Mouse (Mus musculus) hindbrain, embryonic 14.5 days (tissue): Measurements from ENCODE around the gene Eps8. TPM values are rescaled to one million over a fixed set of nuclear protein-coding genes. Genes with fewer than 3 reads are reported as not detected.
A peak's percentile ranks its signal among the peaks of the same experiment; 100 is the strongest.

Source experiments
- ATAC-seq: fragments of 200-750 bp; cut with Nextera tagmentation; 2 replicates; pipeline ENCODE4 v1.8.0; 2017; ENCODE audit warnings: moderate number of reproducible peaks, mild to moderate bottlenecking, moderate TSS enrichment, moderate library complexity; ENCODE audit not compliant: low FRiP score
- DNase-seq: peaks from one replicate; pipeline ENCODE4 v3.0.0-alpha.2; 2015; ENCODE audit warnings: low spot score
- H3K27ac ChIP-seq: fragments of 300-500 bp; sonication (generic); 2 replicates; pipeline ENCODE4 v1.5.1; 2014; ENCODE audit warnings: mild to moderate bottlenecking, moderate library complexity
- H3K27me3 ChIP-seq: fragments of 300-500 bp; sonication (generic); 2 replicates; pipeline ENCODE4 v1.6.1; 2014; ENCODE audit warnings: mild to moderate bottlenecking, low read length, mixed read lengths; ENCODE audit not compliant: control insufficient read depth, insufficient read depth
- H3K36me3 ChIP-seq: fragments of 300-500 bp; sonication (generic); replicated peaks from 2 replicates; pipeline ENCODE4 v1.6.1; 2014; ENCODE audit not compliant: control insufficient read depth, insufficient read depth
- H3K4me1 ChIP-seq: fragments of 300-500 bp; sonication (generic); replicated peaks from 2 replicates; pipeline ENCODE4 v1.6.1; 2014; ENCODE audit warnings: antibody characterized with exemption, low read length, mixed read lengths; ENCODE audit not compliant: control insufficient read depth, insufficient read depth
- H3K4me2 ChIP-seq: fragments of 300-500 bp; sonication (generic); replicated peaks from 2 replicates; pipeline ENCODE4 v1.6.1; 2014; ENCODE audit warnings: mild to moderate bottlenecking, moderate library complexity
- H3K4me3 ChIP-seq: fragments of 300-500 bp; sonication (generic); replicated peaks from 2 replicates; pipeline ENCODE4 v1.5.1; 2014; ENCODE audit warnings: mild to moderate bottlenecking, low read length
- H3K9ac ChIP-seq: fragments of 300-500 bp; sonication (generic); 2 replicates; pipeline ENCODE4 v1.6.1; 2014
- H3K9me3 ChIP-seq: fragments of 300-500 bp; sonication (generic); 2 replicates; pipeline ENCODE4 v1.6.1; 2016; ENCODE audit warnings: low read length; ENCODE audit not compliant: control insufficient read depth
- WGBS: fragments of 180-500 bp; shearing (Covaris S2); extraction: QIAGEN DNeasy Blood & Tissue Kit; methylation state at CpG from one replicate; pipeline ENCODE4 v1.1.7; 2014; 5-methylcytosine and 5-hydroxymethylcytosine counted together
- polyA plus RNA-seq: library from polyadenylated mRNA; unstranded; fragments of >200 nt; fragmentation: Nextera tagmentation; extraction: Ambion mirVana; gene quantifications from 2 replicates; pipeline ENCODE4 v1.2.1, GENCODE M21; 2014

The Eps8 gene
- polyA plus RNA-seq, 1 experiment from 2014 or later, result 20.2 TPM

- Histone ChIP-seq H3K9ac (no peak overlapping the region), H3K9me3 (0 out of 2 replicates have a peak, but pooled peaks cover 6% of the 10 kb centered on the region), H3K27me3 (no peaks in the 10 kb centered on the region), H3K36me3 (no peaks in the 10 kb centered on the region), H3K4me3 (no peak overlapping the region), H3K27ac (no peak overlapping the region), H3K4me1 (0 out of 2 replicates have a peak, but pooled peaks cover 8% of the 10 kb centered on the region), H3K4me2 (no peak overlapping the region)
- DNase-seq (no peak), ATAC-seq (no peak)
- 82% methylated on average over 1 of the region's 1 CpGs for WGBS
Measured at GRCm38 (mm10) chr6:137473433-137473832, 181.2 kb downstream of the Eps8 start.

- 46% methylated on average over 9 of the region's 9 CpGs for WGBS
- Histone ChIP-seq H3K4me3 (no peak overlapping the region), H3K4me1 (0 out of 2 replicates have a peak, but pooled peaks cover 8% of the 10 kb centered on the region), H3K27ac (0 out of 2 replicates have a peak overlapping the region, but pooled peaks have one; percentile 18), H3K4me2 (no peak overlapping the region), H3K9ac (no peak overlapping the region), H3K27me3 (no peaks in the 10 kb centered on the region), H3K36me3 (no peaks in the 10 kb centered on the region), H3K9me3 (0 out of 2 replicates have a peak, but pooled peaks cover 6% of the 10 kb centered on the region)
- ATAC-seq (peak; percentile 40; the same call in 1 of the 2 replicates), DNase-seq (peak; percentile 31)
Measured at GRCm38 (mm10) chr6:137472129-137472528, 182.5 kb downstream of the Eps8 start.

GRCm38 (mm10) chr6:137470901-137471598 is 183.6 kb downstream of the Eps8 start:
- Histone ChIP-seq H3K27ac (peak overlapping the region; percentile 20; the same call in 1 of the 2 replicates), H3K9me3 (0 out of 2 replicates have a peak, but pooled peaks cover 2% of the 10 kb centered on the region), H3K4me2 (no peak overlapping the region), H3K9ac (no peak overlapping the region), H3K4me1 (0 out of 2 replicates have a peak, but pooled peaks cover 8% of the 10 kb centered on the region), H3K27me3 (no peaks in the 10 kb centered on the region), H3K36me3 (no peaks in the 10 kb centered on the region), H3K4me3 (no peak overlapping the region)
- 50% methylated on average over 11 of the region's 11 CpGs for WGBS
- ATAC-seq (peak; percentile 69), DNase-seq (peak; percentile 79)

GRCm38 (mm10) chr6:137469541-137469940 is 185.1 kb downstream of the Eps8 start:
- ATAC-seq (no peak), DNase-seq (no peak)
- Histone ChIP-seq H3K36me3 (no peaks in the 10 kb centered on the region), H3K27me3 (no peaks in the 10 kb centered on the region), H3K9ac (no peak overlapping the region), H3K4me2 (no peak overlapping the region), H3K4me1 (0 out of 2 replicates have a peak, but pooled peaks cover 13% of the 10 kb centered on the region), H3K4me3 (no peak overlapping the region), H3K27ac (no peak overlapping the region), H3K9me3 (no peaks in the 10 kb centered on the region)
- WGBS, result 98% methylated on average over 4 of the region's 4 CpGs

GRCm38 (mm10) chr6:137467696-137468095 is 187.0 kb downstream of the Eps8 start:
- no peak overlapping the region for H3K4me2 ChIP-seq
- H3K4me1 ChIP-seq, result 0 out of 2 replicates have a peak, but pooled peaks cover 13% of the 10 kb centered on the region
- no peak overlapping the region for H3K9ac ChIP-seq
- peaks cover 7% of the 10 kb centered on the region; the same call in 1 of the 2 replicates for H3K36me3 ChIP-seq
- no peak overlapping the region for H3K4me3 ChIP-seq
- H3K9me3 ChIP-seq, result no peaks in the 10 kb centered on the region
- DNase-seq, result no peak
- 88% methylated on average over 3 of the region's 3 CpGs for WGBS
- H3K27me3 ChIP-seq, result no peaks in the 10 kb centered on the region
- no peak overlapping the region for H3K27ac ChIP-seq
- ATAC-seq, result no peak

DNA sequence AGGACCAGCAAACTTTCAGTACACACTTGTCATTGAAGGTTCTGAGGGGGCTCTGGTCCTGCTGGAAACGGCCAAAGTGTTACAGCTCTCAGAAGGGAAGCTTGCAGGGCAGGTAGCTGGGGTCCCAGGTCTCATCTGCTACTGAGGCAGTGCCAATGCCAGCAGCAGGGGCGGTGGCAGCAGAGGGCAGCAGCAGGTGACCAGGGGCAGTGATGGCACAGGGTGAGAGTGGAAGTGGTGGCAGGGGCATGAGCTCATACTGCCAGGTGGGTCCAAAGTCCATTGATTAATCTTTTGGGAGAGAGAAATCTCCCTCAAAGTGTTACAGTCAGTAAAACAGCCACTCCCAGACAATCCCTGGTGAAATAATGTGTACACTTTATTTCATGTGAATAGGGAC is 188.4 kb downstream of the Eps8 start:
- Histone ChIP-seq H3K27me3 (no peaks in the 10 kb centered on the region), H3K4me1 (0 out of 2 replicates have a peak, but pooled peaks cover 13% of the 10 kb centered on the region), H3K4me2 (no peak overlapping the region), H3K36me3 (peaks cover 20% of the 10 kb centered on the region), H3K4me3 (no peak overlapping the region), H3K27ac (no peak overlapping the region), H3K9me3 (no peaks in the 10 kb centered on the region), H3K9ac (no peak overlapping the region)
- no peak for DNase-seq
- WGBS, result 77% methylated on average over 2 of the region's 2 CpGs
- no peak for ATAC-seq

DNA sequence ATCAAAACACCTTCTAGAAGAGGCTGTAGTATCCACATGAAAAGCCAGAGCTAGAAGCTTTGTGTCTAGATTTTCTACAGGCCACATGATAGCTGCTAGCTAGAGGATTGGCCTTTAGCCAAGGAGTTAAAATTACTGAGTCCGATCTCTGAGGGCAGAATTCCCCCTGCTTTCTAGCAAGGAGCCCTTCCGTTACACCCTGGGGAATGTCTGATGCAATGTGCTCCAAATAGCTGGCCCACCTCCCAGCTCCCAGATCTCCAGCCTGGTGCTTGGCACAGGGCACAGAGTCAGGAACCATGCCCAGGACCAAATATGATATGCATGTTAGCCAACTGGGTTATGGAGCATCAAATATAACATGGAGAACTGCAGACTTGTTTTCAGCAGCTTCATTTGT is 189.4 kb downstream of the Eps8 start:
- H3K36me3 ChIP-seq, result peaks cover 26% of the 10 kb centered on the region
- DNase-seq (peak; percentile 71), ATAC-seq (peak; percentile 71; the same call in 1 of the 2 replicates)
- H3K4me2 ChIP-seq, result no peak overlapping the region
- no peaks in the 10 kb centered on the region for H3K27me3 ChIP-seq
- H3K4me1 ChIP-seq, result 0 out of 2 replicates have a peak, but pooled peaks cover 9% of the 10 kb centered on the region
- H3K9ac ChIP-seq, result no peak overlapping the region
- no peak overlapping the region for H3K4me3 ChIP-seq
- no peak overlapping the region for H3K27ac ChIP-seq
- 47% methylated on average over 2 of the region's 2 CpGs for WGBS
- no peaks in the 10 kb centered on the region for H3K9me3 ChIP-seq

DNA sequence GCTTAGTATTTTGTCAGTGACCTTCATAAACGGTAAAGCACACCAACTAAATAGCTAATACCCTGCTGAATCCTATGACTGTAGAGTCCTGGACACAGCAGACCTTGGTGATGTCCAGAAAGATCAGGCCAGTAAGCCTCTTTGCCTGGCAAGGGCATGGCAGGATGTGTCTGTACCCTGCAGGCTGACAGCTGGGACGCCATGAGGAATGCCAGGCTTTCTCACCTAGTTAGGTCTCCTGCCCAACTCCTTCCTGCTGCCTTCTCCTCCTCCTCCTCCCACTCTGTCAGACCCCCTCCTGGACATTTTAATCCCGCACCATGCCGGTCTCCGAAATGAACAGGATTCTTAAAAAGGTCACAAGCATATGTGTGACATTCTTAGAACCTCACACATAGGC is 190.9 kb downstream of the Eps8 start:
- no peak for ATAC-seq
- 89% methylated on average over 5 of the region's 5 CpGs for WGBS

GRCm38 (mm10) chr6:137458136-137458535 is 196.5 kb downstream of the Eps8 start:
- Histone ChIP-seq H3K4me1 (no peaks in the 10 kb centered on the region), H3K4me2 (no peak overlapping the region), H3K27ac (no peak overlapping the region), H3K36me3 (peaks cover 22% of the 10 kb centered on the region), H3K27me3 (no peaks in the 10 kb centered on the region), H3K9ac (no peak overlapping the region), H3K9me3 (no peaks in the 10 kb centered on the region), H3K4me3 (no peak overlapping the region)
- no peak for DNase-seq
- 86% methylated on average over 7 of the region's 7 CpGs for WGBS
- ATAC-seq, result no peak

More for the DNA sequence above, 190.9 kb downstream of the Eps8 start:
- H3K27ac ChIP-seq, result no peak overlapping the region
- H3K4me3 ChIP-seq, result no peak overlapping the region
- no peak overlapping the region for H3K4me2 ChIP-seq
- H3K27me3 ChIP-seq, result no peaks in the 10 kb centered on the region
- H3K4me1 ChIP-seq, result 0 out of 2 replicates have a peak, but pooled peaks cover 5% of the 10 kb centered on the region
- DNase-seq, result no peak
- no peak overlapping the region for H3K9ac ChIP-seq
- peaks cover 26% of the 10 kb centered on the region for H3K36me3 ChIP-seq
- no peaks in the 10 kb centered on the region for H3K9me3 ChIP-seq
